Mouse (Mus musculus) cerebellum, postnatal 14 days (tissue): ENCODE data around the gene Olfr920.

Experiments
- DNase-seq, 2 experiments: peaks; one replicate each; pipeline ENCODE4 v3.0.0; 2021; ENCODE audit warnings: mixed read lengths in 2 of 2

The Olfr920 gene

GRCm38 (mm10) chr9:38751999-38752398 is at the start of gene Olfr920:
Gene Olfr920 (plus strand): TSS chr9:38752299.
- no peak for DNase-seq

- peak in 1 of 2 experiments; percentile 2 for DNase-seq
Measured at GRCm38 (mm10) chr9:38718102-38718501, 34.0 kb upstream of the Olfr920 start, which contains the start of gene Vwa5a. Gene Vwa5a (plus strand): TSS chr9:38718268.

DNA sequence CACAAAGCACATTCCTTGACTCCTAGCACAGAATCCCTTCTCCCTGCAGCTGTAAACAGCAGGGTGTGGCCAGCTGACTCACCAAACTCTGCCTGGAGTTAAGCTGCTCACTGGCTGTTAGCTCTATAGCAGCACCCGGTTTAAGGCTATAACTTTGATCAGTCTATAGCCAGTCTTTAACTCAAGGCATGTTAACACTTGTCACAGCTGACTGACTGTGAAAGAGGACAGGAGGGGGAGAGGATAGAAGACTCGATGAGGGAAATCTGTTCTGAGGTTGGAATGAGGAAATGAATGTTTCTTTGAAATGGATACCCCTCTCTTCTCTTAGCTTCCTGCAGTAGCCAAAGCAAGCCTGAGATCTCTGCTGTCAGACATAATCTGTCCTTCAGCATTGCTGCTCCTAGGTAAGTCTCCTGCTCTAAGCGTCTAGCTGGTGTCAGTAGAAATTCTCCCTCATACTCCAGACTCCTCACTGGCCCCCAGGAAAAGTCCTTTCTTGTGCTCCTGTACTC is 33.1 kb upstream of the Olfr920 start:
- no peak for DNase-seq

DNA sequence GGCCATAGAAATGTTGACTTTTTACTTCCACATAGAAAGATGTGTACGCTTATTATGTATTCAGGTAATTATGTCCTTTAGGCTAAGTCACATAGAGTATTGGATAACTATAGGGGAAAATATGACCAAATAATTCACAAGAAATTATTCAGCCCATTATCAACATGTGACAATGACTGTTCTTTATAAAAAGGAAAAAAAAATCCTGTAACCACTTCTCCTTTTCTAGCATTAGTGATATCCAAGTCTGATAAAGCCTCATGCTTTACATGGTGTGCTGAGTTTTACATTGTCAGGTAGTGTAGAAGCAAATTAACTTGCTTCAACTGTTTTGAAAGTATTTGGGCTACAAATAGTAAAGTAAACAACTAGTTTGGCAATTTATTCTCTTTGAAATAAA is 28.1 kb upstream of the Olfr920 start:
- DNase-seq: no peak

- DNase-seq: no peak
Measured at GRCm38 (mm10) chr9:38728218-38728617, 23.9 kb upstream of the Olfr920 start.

DNA sequence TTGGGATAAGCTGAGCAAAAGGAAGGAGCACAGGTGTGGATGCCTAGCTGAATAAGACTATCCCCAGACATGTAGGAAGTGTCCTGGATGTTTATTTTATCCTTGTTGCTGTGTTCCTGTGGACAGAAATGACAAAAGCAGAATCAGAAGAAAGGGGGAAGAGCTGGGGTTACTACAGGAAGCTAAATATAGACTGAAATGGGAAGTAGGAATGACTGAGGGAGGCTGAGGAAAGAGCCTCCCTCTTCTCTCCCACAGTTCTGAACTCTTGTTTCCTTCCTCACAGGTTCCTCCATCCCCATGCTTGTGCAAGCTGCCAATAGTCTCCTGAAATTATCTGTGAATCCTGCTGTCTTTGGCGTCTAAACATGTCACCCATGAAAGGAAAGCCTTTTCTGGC is 10.7 kb upstream of the Olfr920 start:
- DNase-seq: no peak

GRCm38 (mm10) chr9:38744619-38745315 is 7.3 kb upstream of the Olfr920 start:
- DNase-seq: no peak

GRCm38 (mm10) chr9:38772768-38773167 is 20.7 kb downstream of the Olfr920 start, which contains the start of gene Olfr921:
Gene Olfr921 (plus strand): TSS chr9:38773068.
- no peak for DNase-seq

DNA sequence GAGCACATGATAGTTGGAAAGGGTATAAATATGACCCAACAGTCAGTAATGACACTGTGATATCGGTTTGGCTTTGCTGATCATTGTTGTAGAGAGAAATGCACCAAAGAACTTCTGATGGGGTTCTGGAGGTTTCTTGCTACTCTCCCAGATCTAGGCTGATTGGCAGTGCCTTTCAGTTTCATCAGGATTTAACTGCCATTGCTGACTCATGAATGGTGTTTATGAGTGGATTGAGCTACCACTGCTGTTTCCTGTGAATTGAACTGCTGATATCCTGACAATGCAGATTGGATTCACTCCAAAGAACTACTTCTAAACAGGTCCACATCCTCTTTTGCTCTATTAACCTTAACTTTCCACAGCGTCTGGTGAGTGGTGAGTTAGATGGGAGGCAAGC is 40.6 kb downstream of the Olfr920 start:
- no peak for DNase-seq

GRCm38 (mm10) chr9:38805696-38806095 is 53.6 kb downstream of the Olfr920 start:
- DNase-seq: no peak
